Mouse (Mus musculus) hindbrain, postnatal 0 days (tissue): ENCODE data around the gene Kif11. TPM values are rescaled to one million over a fixed set of nuclear protein-coding genes. Genes with fewer than 3 reads are reported as not detected.

Experiments
- ATAC-seq: fragments of 200-750 bp; cut with Nextera tagmentation; 2 replicates; pipeline ENCODE4 v1.8.0; 2017; ENCODE audit warnings: mild to moderate bottlenecking, moderate TSS enrichment, moderate library complexity
- DNase-seq: peaks from one replicate; pipeline ENCODE4 v3.0.0-alpha.2; 2015; ENCODE audit warnings: low spot score
- H3K27ac ChIP-seq: fragments of 300-500 bp; sonication (generic); 2 replicates; pipeline ENCODE4 v1.5.1; 2014; ENCODE audit warnings: mild to moderate bottlenecking
- H3K27me3 ChIP-seq: fragments of 300-500 bp; sonication (generic); 2 replicates; pipeline ENCODE4 v1.6.1; 2014; ENCODE audit warnings: low read length, mixed read lengths; ENCODE audit not compliant: insufficient read depth
- H3K36me3 ChIP-seq: fragments of 300-500 bp; sonication (generic); 2 replicates; pipeline ENCODE4 v1.6.1; 2014; ENCODE audit warnings: low read length, mixed read lengths; ENCODE audit not compliant: insufficient read depth
- H3K4me1 ChIP-seq: fragments of 300-500 bp; sonication (generic); 2 replicates; pipeline ENCODE4 v1.6.1; 2014; ENCODE audit warnings: antibody characterized with exemption, low read length, mixed read lengths; ENCODE audit not compliant: insufficient read depth
- H3K4me2 ChIP-seq: fragments of 300-500 bp; sonication (generic); 2 replicates; pipeline ENCODE4 v1.6.1; 2014; ENCODE audit warnings: low read depth, mild to moderate bottlenecking, low read length, moderate library complexity, mixed read lengths
- H3K4me3 ChIP-seq: fragments of 300-500 bp; sonication (generic); 2 replicates; pipeline ENCODE4 v1.5.1; 2014; ENCODE audit warnings: low read length
- H3K9ac ChIP-seq: fragments of 300-500 bp; sonication (generic); replicated peaks from 2 replicates; pipeline ENCODE4 v1.6.1; 2014; ENCODE audit warnings: mild to moderate bottlenecking, low read length, moderate library complexity, mixed read lengths
- H3K9me3 ChIP-seq: fragments of 300-500 bp; sonication (generic); 2 replicates; pipeline ENCODE4 v1.6.1; 2016; ENCODE audit warnings: low read length, mixed read lengths
- CTCF ChIP-seq: IDR thresholded peaks from 2 replicates; pipeline ENCODE4 v1.5.1; 2016; ENCODE audit warnings: antibody characterized with exemption, control low read depth, low read depth
- WGBS: fragments of 180-500 bp; shearing (Covaris S2); extraction: QIAGEN DNeasy Blood & Tissue Kit; methylation state at CpG from one replicate; pipeline ENCODE4 v1.1.7; 2014; 5-methylcytosine and 5-hydroxymethylcytosine counted together
- polyA plus RNA-seq: library from polyadenylated mRNA; unstranded; fragments of >200 nt; fragmentation: Nextera tagmentation; extraction: Ambion mirVana; gene quantifications from 2 replicates; pipeline ENCODE4 v1.2.1, GENCODE M21; 2015
- total RNA-seq: library from RNA; depleted of rRNA; stranded (reverse); fragments of >200 nt; gene quantifications from 2 replicates; pipeline ENCODE4 v1.2.3, GENCODE M21; 2014

Kif11 gene
- total and polyA plus RNA-seq, 2 experiments from 2014 or later = 10.1 to 12.1 TPM

GRCm38 (mm10) chr19:37340931-37341330, 35.3 kb upstream of the Kif11 start:
- Histone ChIP-seq H3K4me3 (no peak overlapping the region), H3K9me3 (no peaks in the 10 kb centered on the region), H3K4me1 (no peaks in the 10 kb centered on the region), H3K9ac (no peak overlapping the region), H3K4me2 (no peak overlapping the region), H3K27ac (no peak overlapping the region), H3K36me3 (no peaks in the 10 kb centered on the region), H3K27me3 (no peaks in the 10 kb centered on the region)
- ATAC-seq (no peak), DNase-seq (no peak)
- 87% methylated on average over 5 of the region's 5 CpGs for WGBS
- TF ChIP-seq CTCF = no peak

DNA sequence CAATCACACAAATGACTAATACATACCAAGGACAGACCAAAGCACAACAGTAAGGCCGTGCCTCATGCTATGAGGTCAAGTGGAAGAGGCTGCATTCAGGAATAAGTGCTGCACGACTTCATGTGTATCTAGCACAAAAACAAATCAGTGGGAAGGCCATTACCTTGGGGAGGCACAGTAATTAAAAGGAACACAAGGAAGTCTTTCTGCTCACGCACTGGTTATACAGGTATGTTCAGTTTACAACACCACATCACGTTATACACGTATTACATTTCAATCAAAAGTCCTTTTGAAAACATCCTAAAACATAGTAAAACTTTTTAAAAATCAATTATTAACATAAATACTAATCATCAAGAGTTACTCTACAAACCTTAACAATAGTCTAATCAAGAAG, 32.3 kb upstream of the Kif11 start:
- TF ChIP-seq CTCF = no peak
- no peak for DNase-seq
- no peaks in the 10 kb centered on the region for H3K27me3 ChIP-seq
- no peak overlapping the region for H3K9ac ChIP-seq
- no peak for ATAC-seq
- H3K4me3 ChIP-seq = no peak overlapping the region
- WGBS = 85% methylated on average over 5 of the region's 5 CpGs
- no peaks in the 10 kb centered on the region for H3K36me3 ChIP-seq
- no peak overlapping the region for H3K27ac ChIP-seq
- no peaks in the 10 kb centered on the region for H3K4me1 ChIP-seq
- no peak overlapping the region for H3K4me2 ChIP-seq
- no peaks in the 10 kb centered on the region for H3K9me3 ChIP-seq

DNA sequence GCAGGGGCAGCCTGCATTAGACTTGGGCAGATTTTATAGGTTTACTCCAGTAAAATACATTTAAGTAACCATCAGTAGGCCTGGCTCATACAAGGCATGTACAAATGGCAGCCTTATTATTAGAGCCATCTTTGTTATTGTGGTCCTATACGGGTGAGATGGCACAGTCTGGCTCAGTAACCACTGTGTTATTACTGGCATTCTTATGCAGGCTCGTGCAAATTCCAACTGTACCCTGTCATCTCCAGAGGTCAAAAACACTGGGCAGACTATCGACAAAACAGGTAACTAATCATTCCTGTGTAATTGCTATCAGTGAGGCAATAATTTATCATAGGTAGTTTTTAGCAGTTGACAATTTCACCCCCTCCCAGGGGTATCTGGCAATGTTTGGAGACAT, 29.9 kb upstream of the Kif11 start:
- Histone ChIP-seq H3K4me1 (no peaks in the 10 kb centered on the region), H3K4me2 (no peak overlapping the region), H3K4me3 (no peak overlapping the region), H3K27ac (no peak overlapping the region), H3K9me3 (no peaks in the 10 kb centered on the region), H3K36me3 (no peaks in the 10 kb centered on the region), H3K27me3 (no peaks in the 10 kb centered on the region), H3K9ac (no peak overlapping the region)
- ATAC-seq = no peak
- no peak for TF ChIP-seq CTCF
- no peak for DNase-seq
- WGBS = 73% methylated on average over 3 of the region's 3 CpGs

- Histone ChIP-seq H3K27me3 (no peaks in the 10 kb centered on the region), H3K36me3 (no peaks in the 10 kb centered on the region), H3K4me1 (no peaks in the 10 kb centered on the region), H3K4me2 (no peak overlapping the region), H3K4me3 (no peak overlapping the region), H3K27ac (no peak overlapping the region), H3K9ac (no peak overlapping the region), H3K9me3 (peaks cover 4% of the 10 kb centered on the region; the same call in 1 of the 2 replicates)
- DNase-seq = peak; percentile 9
- WGBS = 75% methylated on average over 10 of the region's 10 CpGs
- TF ChIP-seq CTCF = no peak
- no peak for ATAC-seq
Measured at GRCm38 (mm10) chr19:37348331-37348730, 27.9 kb upstream of the Kif11 start.

DNA sequence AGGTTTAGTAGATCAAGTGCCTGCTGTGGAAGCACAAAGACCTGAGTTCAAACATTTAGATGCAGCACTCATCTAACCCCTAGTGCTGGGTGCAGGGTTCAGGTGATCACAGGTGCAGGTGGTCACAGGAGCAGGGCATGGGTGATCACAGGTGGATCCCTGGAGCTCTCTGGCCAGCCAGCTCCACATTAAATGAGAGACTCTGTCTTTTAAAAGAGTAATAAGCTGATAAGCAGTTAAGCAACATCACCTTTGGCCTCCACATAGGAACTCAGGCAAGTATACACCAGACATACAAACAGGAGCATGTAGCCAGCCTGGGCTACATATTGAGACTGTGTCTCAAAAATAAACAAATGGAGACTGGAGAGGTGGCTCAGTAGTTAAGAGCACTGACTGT, 27.3 kb upstream of the Kif11 start:
- H3K4me2 ChIP-seq = no peak overlapping the region
- no peak overlapping the region for H3K4me3 ChIP-seq
- H3K27me3 ChIP-seq = no peaks in the 10 kb centered on the region
- H3K9ac ChIP-seq = no peak overlapping the region
- ATAC-seq (no peak), DNase-seq (no peak)
- H3K27ac ChIP-seq = no peak overlapping the region
- TF ChIP-seq CTCF = no peak
- peaks cover 4% of the 10 kb centered on the region; the same call in 1 of the 2 replicates for H3K9me3 ChIP-seq
- H3K4me1 ChIP-seq = no peaks in the 10 kb centered on the region
- no peaks in the 10 kb centered on the region for H3K36me3 ChIP-seq

DNA sequence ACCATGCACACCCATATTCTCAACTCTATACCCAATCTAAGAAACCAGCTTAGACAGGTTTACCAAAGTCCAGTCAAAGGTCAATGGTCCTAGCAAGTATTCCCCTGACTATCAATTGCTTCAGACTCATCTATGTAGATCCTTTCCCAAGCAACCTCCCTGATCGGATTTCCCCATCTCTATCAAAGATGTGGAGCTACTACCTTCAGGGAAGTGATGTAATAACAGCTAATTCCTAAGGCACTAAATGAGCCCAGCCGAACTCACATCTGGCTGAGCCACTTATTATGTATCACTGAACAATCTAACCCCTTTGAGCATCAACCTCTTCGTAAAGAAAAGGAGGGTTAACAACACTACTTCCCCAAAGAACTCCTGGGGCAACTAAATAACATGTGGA, 23.4 kb upstream of the Kif11 start:
- no peak for TF ChIP-seq CTCF
- Histone ChIP-seq H3K4me3 (no peak overlapping the region), H3K4me1 (no peaks in the 10 kb centered on the region), H3K9me3 (peaks cover 4% of the 10 kb centered on the region; the same call in 1 of the 2 replicates), H3K27ac (no peak overlapping the region), H3K9ac (no peak overlapping the region), H3K4me2 (no peak overlapping the region), H3K36me3 (no peaks in the 10 kb centered on the region), H3K27me3 (no peaks in the 10 kb centered on the region)
- no peak for ATAC-seq
- no peak for DNase-seq
- 94% methylated on average over 3 of the region's 3 CpGs for WGBS

DNA sequence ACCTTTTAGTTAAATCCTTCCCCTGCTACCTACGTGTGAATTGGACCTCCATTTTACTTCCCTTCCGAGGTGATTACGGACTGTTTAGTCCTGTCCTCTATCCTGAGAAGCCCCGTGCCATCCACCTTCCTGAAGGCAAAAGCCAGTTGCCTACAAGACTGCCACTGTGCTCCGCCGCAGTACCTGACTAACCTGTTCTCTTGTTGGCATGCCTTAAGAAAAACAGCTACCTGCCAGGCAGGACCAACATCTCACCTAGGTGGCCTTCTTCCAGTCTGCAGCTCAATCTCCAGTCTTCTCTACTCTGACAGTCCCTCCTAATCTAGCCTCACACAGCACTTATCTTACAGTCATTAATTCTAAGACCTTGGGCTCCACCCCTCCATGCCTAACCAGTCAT, 22.9 kb upstream of the Kif11 start:
- H3K27me3 ChIP-seq = no peaks in the 10 kb centered on the region
- peaks cover 4% of the 10 kb centered on the region; the same call in 1 of the 2 replicates for H3K9me3 ChIP-seq
- TF ChIP-seq CTCF = no peak
- H3K4me1 ChIP-seq = no peaks in the 10 kb centered on the region
- H3K36me3 ChIP-seq = no peaks in the 10 kb centered on the region
- no peak overlapping the region for H3K4me2 ChIP-seq
- 97% methylated on average over 6 of the region's 6 CpGs for WGBS
- no peak overlapping the region for H3K27ac ChIP-seq
- H3K9ac ChIP-seq = no peak overlapping the region
- no peak for DNase-seq
- H3K4me3 ChIP-seq = no peak overlapping the region
- no peak for ATAC-seq
